Mouse (Mus musculus) neural tube, embryonic 14.5 days (tissue): ENCODE measurements around the gene Gm49396. TPM values are rescaled to one million over a fixed set of nuclear protein-coding genes. Genes with fewer than 3 reads are reported as not detected.

Experiments used
- ATAC-seq: fragments of 200-750 bp; cut with Nextera tagmentation; 2 replicates; pipeline ENCODE4 v1.8.0; 2017; ENCODE audit warnings: low read depth, mild to moderate bottlenecking, moderate TSS enrichment, moderate library complexity
- H3K27ac ChIP-seq: fragments of 300-500 bp; sonication (generic); 2 replicates; pipeline ENCODE4 v1.5.1; 2014; ENCODE audit warnings: low read depth, mild to moderate bottlenecking, control low read depth, low read length, moderate library complexity, mixed read lengths
- H3K27me3 ChIP-seq: fragments of 300-500 bp; sonication (generic); 2 replicates; pipeline ENCODE4 v1.6.1; 2014; ENCODE audit warnings: low read length; ENCODE audit not compliant: control insufficient read depth, insufficient read depth
- H3K36me3 ChIP-seq: fragments of 300-500 bp; sonication (generic); 2 replicates; pipeline ENCODE4 v1.6.1; 2014; ENCODE audit warnings: low read length, mixed read lengths; ENCODE audit not compliant: control insufficient read depth, insufficient read depth
- H3K4me1 ChIP-seq: fragments of 300-500 bp; sonication (generic); 2 replicates; pipeline ENCODE4 v1.6.1; 2014; ENCODE audit warnings: low read length; ENCODE audit not compliant: control insufficient read depth, insufficient read depth
- H3K4me2 ChIP-seq: fragments of 300-500 bp; sonication (generic); 2 replicates; pipeline ENCODE4 v1.6.1; 2014; ENCODE audit warnings: mild to moderate bottlenecking, low read depth, low read length, control low read depth
- H3K4me3 ChIP-seq: fragments of 300-500 bp; sonication (generic); 2 replicates; pipeline ENCODE4 v1.5.1; 2014; ENCODE audit warnings: low read depth, low read length, control low read depth, mixed read lengths
- H3K9ac ChIP-seq: fragments of 300-500 bp; sonication (generic); replicated peaks from 2 replicates; pipeline ENCODE4 v1.6.1; 2014; ENCODE audit warnings: low read depth, mild to moderate bottlenecking, control low read depth, low read length, mixed read lengths
- H3K9me3 ChIP-seq: fragments of 300-500 bp; sonication (generic); 2 replicates; pipeline ENCODE4 v1.6.1; 2016; ENCODE audit warnings: low read length; ENCODE audit not compliant: control insufficient read depth
- WGBS: fragments of 180-500 bp; shearing (Covaris S2); extraction: QIAGEN DNeasy Blood & Tissue Kit; methylation state at CpG from one replicate; pipeline ENCODE4 v1.1.7; 2014; 5-methylcytosine and 5-hydroxymethylcytosine counted together
- polyA plus RNA-seq: library from polyadenylated mRNA; unstranded; fragments of >200 nt; fragmentation: Nextera tagmentation; extraction: Ambion mirVana; gene quantifications from 2 replicates; pipeline ENCODE4 v1.2.1, GENCODE M21; 2014

The Gm49396 gene
- polyA plus RNA-seq, 1 experiment from 2014 or later: 8.1 TPM

- WGBS: 13% methylated on average over 12 of the region's 12 CpGs
- Histone ChIP-seq H3K4me1 (peaks cover 6% of the 10 kb centered on the region), H3K4me2 (peak overlapping the region; percentile 87), H3K36me3 (peaks cover 27% of the 10 kb centered on the region; the same call in 1 of the 2 replicates), H3K27me3 (no peaks in the 10 kb centered on the region), H3K9ac (peak overlapping the region; percentile 62), H3K4me3 (peak overlapping the region; percentile 52), H3K27ac (peak overlapping the region; percentile 16; the same call in 1 of the 2 replicates), H3K9me3 (no peaks in the 10 kb centered on the region)
- ATAC-seq: no peak; the same call in 1 of the 2 replicates
These were observed 4.3 kb upstream of the Gm49396 start for GRCm38 (mm10) chr7:30558656-30559442.

DNA sequence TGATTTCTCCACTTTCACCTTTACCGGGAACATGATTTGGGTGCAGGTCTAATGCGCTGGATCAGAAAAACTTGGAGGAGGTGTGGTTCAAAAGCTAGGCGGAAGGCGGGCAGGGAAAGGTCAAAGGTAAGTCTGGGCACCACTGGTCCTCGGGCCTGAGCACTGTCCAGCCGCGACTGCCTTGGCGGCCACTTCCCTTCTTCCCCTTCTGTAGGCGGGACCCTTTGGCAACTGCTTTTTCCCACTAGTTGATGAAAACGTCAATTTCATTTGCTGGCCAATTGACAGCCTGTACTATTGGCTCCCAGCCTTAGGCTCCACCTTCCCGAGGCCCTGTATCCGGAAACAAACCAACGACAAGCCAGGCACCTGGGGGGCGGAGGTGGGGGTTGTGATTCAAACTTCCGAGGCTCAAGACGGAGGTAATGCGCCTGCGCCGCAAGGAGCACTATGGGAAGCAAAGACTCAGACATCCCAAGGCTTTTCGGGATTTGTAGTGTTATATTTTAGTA is 3.6 kb upstream of the Gm49396 start, which contains the start of gene Lin37:
Lin37 (minus strand) TSS at position 396 of the 512 bp plus-strand sequence.
- under 1% methylated on average over 20 of the region's 20 CpGs for WGBS

DNA sequence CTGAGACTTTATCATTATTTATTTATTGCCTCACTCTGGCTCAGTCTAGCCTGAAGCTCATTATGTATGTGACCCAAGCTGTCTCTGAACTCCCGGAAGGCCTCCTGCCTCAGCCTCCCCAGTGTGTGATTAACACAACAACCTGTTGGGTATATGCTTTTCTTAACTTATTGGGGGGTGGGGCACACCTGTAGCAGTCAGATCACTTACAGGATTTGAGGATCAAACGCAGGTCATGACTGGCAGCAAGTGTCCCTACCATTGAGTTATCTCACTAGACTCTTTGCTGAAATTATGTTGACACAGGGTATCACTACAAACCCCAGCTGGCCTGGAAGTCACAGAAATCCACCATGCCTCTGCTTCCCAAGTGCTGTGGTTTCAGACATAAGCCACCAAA is 2.8 kb upstream of the Gm49396 start:
- Histone ChIP-seq H3K36me3 (peaks cover 15% of the 10 kb centered on the region; the same call in 1 of the 2 replicates), H3K27ac (no peak overlapping the region), H3K4me1 (peaks cover 12% of the 10 kb centered on the region), H3K4me3 (no peak overlapping the region), H3K27me3 (no peaks in the 10 kb centered on the region), H3K9ac (no peak overlapping the region), H3K9me3 (no peaks in the 10 kb centered on the region), H3K4me2 (peak overlapping the region; percentile 39; the same call in 1 of the 2 replicates)
- ATAC-seq: no peak
- WGBS: 73% methylated on average over 2 of the region's 2 CpGs

More for the DNA sequence above, 3.6 kb upstream of the Gm49396 start, which contains the start of gene Lin37:
- no peaks in the 10 kb centered on the region for H3K9me3 ChIP-seq
- H3K36me3 ChIP-seq: peaks cover 23% of the 10 kb centered on the region; the same call in 1 of the 2 replicates
- peak within 1 kb of the TSS; percentile 18; the same call in 1 of the 2 replicates for H3K27ac ChIP-seq
- peaks cover 12% of the 10 kb centered on the region for H3K4me1 ChIP-seq
- H3K27me3 ChIP-seq: no peaks in the 10 kb centered on the region
- peak within 1 kb of the TSS; percentile 52 for H3K4me3 ChIP-seq
- H3K9ac ChIP-seq: peak within 1 kb of the TSS; percentile 62
- peak; percentile 89 for ATAC-seq
- H3K4me2 ChIP-seq: peak within 1 kb of the TSS; percentile 87

- peaks cover 12% of the 10 kb centered on the region for H3K4me1 ChIP-seq
- 0 out of 2 replicates have a peak overlapping the region, but pooled peaks have one; percentile 10 for H3K27ac ChIP-seq
- WGBS: 1% methylated on average over 27 of the region's 27 CpGs
- no peaks in the 10 kb centered on the region for H3K9me3 ChIP-seq
- peaks cover 16% of the 10 kb centered on the region for H3K36me3 ChIP-seq
- H3K27me3 ChIP-seq: no peaks in the 10 kb centered on the region
- peak overlapping the region; percentile 69 for H3K4me2 ChIP-seq
- H3K9ac ChIP-seq: peak overlapping the region; percentile 70
- 0 out of 2 replicates have a peak, but pooled peaks have one; percentile 1 for ATAC-seq
- peak overlapping the region; percentile 78 for H3K4me3 ChIP-seq
These were observed 523 bp upstream of the Gm49396 start for GRCm38 (mm10) chr7:30562526-30563116.

DNA sequence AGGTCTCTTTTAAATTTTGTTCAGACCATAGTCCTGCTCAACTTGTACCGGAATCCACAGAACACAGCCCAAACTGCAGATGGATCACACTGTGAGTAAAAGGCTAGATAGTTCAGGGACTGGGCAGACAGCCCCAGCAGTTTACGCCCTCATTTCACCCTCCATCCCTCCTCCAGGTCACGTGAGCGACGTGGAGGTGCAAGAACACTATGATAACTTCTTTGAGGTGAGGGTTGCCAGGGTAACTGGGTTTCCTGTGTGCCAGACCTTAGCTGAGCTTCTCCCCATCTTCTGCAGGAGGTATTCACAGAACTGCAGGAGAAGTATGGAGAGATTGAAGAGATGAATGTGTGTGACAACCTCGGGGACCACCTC is 749 bp downstream of the Gm49396 start:
- Histone ChIP-seq H3K9ac (no peak overlapping the region; the same call in 1 of the 2 replicates), H3K4me1 (peaks cover 7% of the 10 kb centered on the region), H3K4me3 (peak overlapping the region; percentile 78), H3K36me3 (peaks cover 26% of the 10 kb centered on the region), H3K27me3 (no peaks in the 10 kb centered on the region), H3K27ac (peak overlapping the region; percentile 90), H3K9me3 (no peaks in the 10 kb centered on the region), H3K4me2 (peak overlapping the region; percentile 54)
- no peak for ATAC-seq
- WGBS: 20% methylated on average over 6 of the region's 6 CpGs

DNA sequence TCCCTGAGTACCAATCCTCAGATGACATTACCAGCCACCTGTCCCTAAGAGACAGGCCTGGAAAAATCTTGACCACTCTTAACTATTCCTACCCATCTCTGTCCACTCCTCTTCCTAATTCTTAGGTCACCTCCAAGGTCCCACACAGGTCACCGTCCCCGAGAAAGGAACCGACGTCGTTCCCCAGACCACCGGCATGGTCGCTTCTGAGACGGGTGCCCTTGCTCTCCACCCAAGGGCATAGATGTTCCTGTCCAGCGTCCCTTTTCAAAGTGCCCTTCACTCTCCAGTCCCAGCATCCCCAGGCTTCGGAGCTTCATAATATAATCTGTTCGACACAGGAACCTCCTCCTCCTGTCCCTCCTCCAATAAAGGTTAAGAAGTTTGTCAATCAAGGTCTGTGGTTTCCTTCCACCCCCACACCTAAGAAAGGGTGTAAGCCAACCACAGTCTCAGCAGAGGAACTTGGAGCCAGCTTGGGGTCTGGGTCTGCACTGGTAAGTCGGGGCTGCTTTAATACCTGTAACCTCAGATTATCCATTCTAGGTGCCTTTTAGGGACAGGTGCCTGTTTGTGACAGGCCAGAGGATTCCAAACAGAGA is 1.9 kb downstream of the Gm49396 start, which contains the start of gene Igflr1:
Igflr1 (plus strand) TSS at position 458 of the 602 bp plus-strand sequence.
- Histone ChIP-seq H3K4me2 (peak within 1 kb of the TSS; percentile 54; the same call in 1 of the 2 replicates), H3K9me3 (no peaks in the 10 kb centered on the region), H3K36me3 (peaks cover 37% of the 10 kb centered on the region), H3K27ac (no peak within 1 kb of the TSS), H3K4me1 (peaks cover 7% of the 10 kb centered on the region), H3K9ac (no peak within 1 kb of the TSS), H3K4me3 (no peak within 1 kb of the TSS), H3K27me3 (no peaks in the 10 kb centered on the region)
- no peak for ATAC-seq
- 96% methylated on average over 12 of the region's 12 CpGs for WGBS

DNA sequence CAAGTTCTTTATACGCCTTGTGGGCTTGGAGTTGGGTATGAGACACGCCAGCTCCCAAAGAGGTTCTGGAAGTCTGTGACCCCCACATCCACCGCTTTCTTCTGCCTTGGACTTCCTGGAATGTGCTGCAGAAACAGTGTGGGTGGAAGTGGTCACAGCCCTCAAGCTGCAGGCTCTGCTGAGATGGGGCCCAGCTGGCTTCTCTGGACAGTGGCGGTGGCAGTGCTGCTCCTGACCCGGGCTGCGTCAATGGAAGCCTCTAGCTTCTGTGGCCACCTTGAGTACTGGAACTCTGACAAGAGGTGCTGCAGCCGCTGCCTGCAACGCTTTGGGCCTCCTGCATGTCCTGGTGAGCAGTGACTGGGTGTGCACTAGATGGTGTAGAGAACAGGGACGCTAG is 2.9 kb downstream of the Gm49396 start:
- H3K27ac ChIP-seq: no peak overlapping the region
- ATAC-seq: no peak
- peaks cover 46% of the 10 kb centered on the region for H3K36me3 ChIP-seq
- H3K27me3 ChIP-seq: no peaks in the 10 kb centered on the region
- 89% methylated on average over 9 of the region's 9 CpGs for WGBS
- peaks cover 7% of the 10 kb centered on the region for H3K4me1 ChIP-seq
- H3K9ac ChIP-seq: no peak overlapping the region
- H3K9me3 ChIP-seq: no peaks in the 10 kb centered on the region
- H3K4me2 ChIP-seq: no peak overlapping the region
- no peak overlapping the region for H3K4me3 ChIP-seq

DNA sequence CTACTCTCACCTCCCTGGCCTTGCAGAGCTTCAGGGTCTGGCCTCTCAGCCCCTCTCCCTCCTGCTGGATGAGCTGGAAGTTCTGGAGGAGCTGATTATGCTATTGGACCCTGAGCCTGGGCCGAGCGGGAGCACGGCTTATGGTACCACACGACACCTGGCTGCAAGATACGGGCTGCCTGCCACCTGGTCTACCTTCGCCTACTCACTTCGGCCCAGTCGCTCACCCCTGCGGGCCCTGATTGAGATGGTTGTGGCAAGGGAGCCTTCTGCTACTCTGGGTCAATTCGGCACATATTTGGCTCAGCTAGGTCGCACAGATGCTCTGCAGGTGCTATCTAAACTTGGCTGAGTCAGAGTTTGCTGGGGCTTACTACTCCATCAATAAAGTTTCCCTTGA is 4.4 kb downstream of the Gm49396 start:
- Histone ChIP-seq H3K27ac (no peak overlapping the region), H3K9me3 (no peaks in the 10 kb centered on the region), H3K9ac (no peak overlapping the region), H3K4me3 (no peak overlapping the region), H3K36me3 (peaks cover 58% of the 10 kb centered on the region), H3K4me1 (peaks cover 7% of the 10 kb centered on the region), H3K27me3 (no peaks in the 10 kb centered on the region), H3K4me2 (no peak overlapping the region)
- ATAC-seq: no peak
- WGBS: 92% methylated on average over 11 of the region's 11 CpGs
